Mouse (Mus musculus): ENCODE data around the gene Kcnk7. TPM values are rescaled to one million over a fixed set of nuclear protein-coding genes. Genes with fewer than 3 reads are reported as not detected.
A peak's percentile ranks its signal among the peaks of the same experiment; 100 is the strongest.

The Kcnk7 gene
- not detected for total RNA-seq (2021)
- long read RNA-seq, experiment 1, partial matches to known transcripts: 0 of 2 reads
- long read RNA-seq, experiment 1, other reads (novel, unspliced or antisense): 2 of 2 reads
- long read RNA-seq, experiment 2, partial matches to known transcripts: 0 of 2 reads
- long read RNA-seq, experiment 2, other reads (novel, unspliced or antisense): 2 of 2 reads

GRCm38 (mm10) chr19:5704163-5704800 is at the start of gene Kcnk7:
Gene Kcnk7 (plus strand): TSS chr19:5704367.
- intact Hi-C loops (cut with DNase I): loop anchor here (10.0 kb wide), 1 partner anchor 161 kb away; no protein-coding TSS in a partner anchor
- Histone ChIP-seq H3K27ac (peak within 1 kb of the TSS; percentile 29), H3K4me3 (no peak within 1 kb of the TSS)
- TF ChIP-seq CTCF (IDR thresholded peaks at IDR 0.05): no peak
- DNase-seq: no peak

- peak overlapping the region; percentile 53 for H3K4me3 ChIP-seq
These were observed 49.4 kb upstream of the Kcnk7 start for GRCm38 (mm10) chr19:5654720-5655298.

GRCm38 (mm10) chr19:5660942-5661751 is 43.0 kb upstream of the Kcnk7 start:
- Histone ChIP-seq H3K4me3 (peak overlapping the region; percentile 83), H3K27ac (peak overlapping the region; percentile 81)
- DNase-seq: no peak
- intact Hi-C loops (cut with DNase I): no loop called here
- TF ChIP-seq CTCF (IDR thresholded peaks at IDR 0.05): no peak

More at GRCm38 (mm10) chr19:5654720-5655298, 49.4 kb upstream of the Kcnk7 start:
- no peak overlapping the region for H3K27ac ChIP-seq
- DNase-seq: peak; percentile 20
- intact Hi-C loops (cut with DNase I): no loop called here
- TF ChIP-seq CTCF (IDR thresholded peaks at IDR 0.05): no peak

GRCm38 (mm10) chr19:5662310-5662709 is 41.9 kb upstream of the Kcnk7 start:
- Histone ChIP-seq H3K4me3 (peak overlapping the region; percentile 83), H3K27ac (peak overlapping the region; percentile 81)
- no peak for TF ChIP-seq CTCF (IDR thresholded peaks at IDR 0.05)
- intact Hi-C loops (cut with DNase I): no loop called here
- no peak for DNase-seq

- Histone ChIP-seq H3K4me3 (peak within 1 kb of the TSS; percentile 83), H3K27ac (peak within 1 kb of the TSS; percentile 81)
- TF ChIP-seq CTCF (IDR thresholded peaks at IDR 0.05): no peak
- DNase-seq: peak; percentile 95
- intact Hi-C loops (cut with DNase I): no loop called here
These were observed 40.9 kb upstream of the Kcnk7 start, which contains the start of gene Sipa1 for GRCm38 (mm10) chr19:5662981-5663913. Gene Sipa1 (minus strand): TSS chr19:5663707.

GRCm38 (mm10) chr19:5664669-5665257 is 39.4 kb upstream of the Kcnk7 start:
- Histone ChIP-seq H3K4me3 (no peak overlapping the region), H3K27ac (peak overlapping the region; percentile 20; the same call in 1 of the 2 replicates)
- no peak for TF ChIP-seq CTCF (IDR thresholded peaks at IDR 0.05)
- intact Hi-C loops (cut with DNase I): no loop called here
- no peak for DNase-seq

GRCm38 (mm10) chr19:5665465-5665864 is 38.7 kb upstream of the Kcnk7 start:
- Histone ChIP-seq H3K4me3 (no peak overlapping the region), H3K27ac (no peak overlapping the region)
- no peak for TF ChIP-seq CTCF (IDR thresholded peaks at IDR 0.05)
- intact Hi-C loops (cut with DNase I): no loop called here
- DNase-seq: no peak

- Histone ChIP-seq H3K4me3 (no peak overlapping the region), H3K27ac (no peak overlapping the region)
- DNase-seq: no peak
- no peak for TF ChIP-seq CTCF (IDR thresholded peaks at IDR 0.05)
- intact Hi-C loops (cut with DNase I): no loop called here
These were observed 37.8 kb upstream of the Kcnk7 start for GRCm38 (mm10) chr19:5666386-5666785.

- Histone ChIP-seq H3K27ac (no peak overlapping the region), H3K4me3 (no peak overlapping the region)
- DNase-seq: no peak
- intact Hi-C loops (cut with DNase I): no loop called here
- TF ChIP-seq CTCF (IDR thresholded peaks at IDR 0.05): no peak
These were observed 35.8 kb upstream of the Kcnk7 start for GRCm38 (mm10) chr19:5668372-5668771.

GRCm38 (mm10) chr19:5680432-5680831 is 23.7 kb upstream of the Kcnk7 start:
- TF ChIP-seq CTCF (IDR thresholded peaks at IDR 0.05): no peak
- DNase-seq: no peak
- Histone ChIP-seq H3K4me3 (no peak overlapping the region), H3K27ac (no peak overlapping the region)
- intact Hi-C loops (cut with DNase I): no loop called here

- no peak for DNase-seq
- no peak overlapping the region for H3K27ac ChIP-seq
- no peak for TF ChIP-seq CTCF (IDR thresholded peaks at IDR 0.05)
- H3K4me3 ChIP-seq: no peak overlapping the region
- intact Hi-C loops (cut with DNase I): no loop called here
These were observed 19.9 kb upstream of the Kcnk7 start for GRCm38 (mm10) chr19:5684236-5684635.
